Mouse (Mus musculus) erythroblast, embryonic 14.5 days (primary cell): ENCODE measurements around the gene Clcn7. TPM values are rescaled to one million over a fixed set of nuclear protein-coding genes. Genes with fewer than 3 reads are reported as not detected.
A peak's percentile ranks its signal among the peaks of the same experiment; 100 is the strongest.

Experiments
- H3K27me3 ChIP-seq: 2 replicates; pipeline ENCODE4 v1.6.1; 2012; ENCODE audit warnings: inconsistent platforms; ENCODE audit not compliant: control insufficient read depth
- H3K36me3 ChIP-seq: 2 replicates; pipeline ENCODE4 v1.6.1; 2012; ENCODE audit warnings: mild to moderate bottlenecking, inconsistent platforms; ENCODE audit not compliant: control insufficient read depth
- H3K4me1 ChIP-seq: 2 replicates; pipeline ENCODE4 v1.6.1; 2012; ENCODE audit warnings: inconsistent platforms; ENCODE audit not compliant: control insufficient read depth
- H3K4me3 ChIP-seq: replicated peaks from 2 replicates; pipeline ENCODE3; 2012; ENCODE audit warnings: moderate library complexity, mild to moderate bottlenecking, inconsistent platforms
- H3K9me3 ChIP-seq: 2 replicates; pipeline ENCODE4 v1.6.1; 2012; ENCODE audit warnings: low read length, inconsistent platforms, mixed read lengths; ENCODE audit not compliant: control insufficient read depth
- GATA1 ChIP-seq: IDR thresholded peaks from 2 replicates; pipeline ENCODE4 v1.6.1; 2012; ENCODE audit warnings: low read length, inconsistent platforms, mixed read lengths
- TAL1 ChIP-seq: IDR thresholded peaks from 3 replicates; pipeline ENCODE4 v1.6.1; 2012; ENCODE audit warnings: low read length, inconsistent platforms, mixed read lengths
- polyA plus RNA-seq: library from polyadenylated mRNA; stranded (reverse); fragments of >175 nt; gene quantifications from 2 replicates; pipeline ENCODE4 v1.2.3, GENCODE M21; 2012

Clcn7 gene
- polyA plus RNA-seq, 1 experiment = 2.0 TPM

DNA sequence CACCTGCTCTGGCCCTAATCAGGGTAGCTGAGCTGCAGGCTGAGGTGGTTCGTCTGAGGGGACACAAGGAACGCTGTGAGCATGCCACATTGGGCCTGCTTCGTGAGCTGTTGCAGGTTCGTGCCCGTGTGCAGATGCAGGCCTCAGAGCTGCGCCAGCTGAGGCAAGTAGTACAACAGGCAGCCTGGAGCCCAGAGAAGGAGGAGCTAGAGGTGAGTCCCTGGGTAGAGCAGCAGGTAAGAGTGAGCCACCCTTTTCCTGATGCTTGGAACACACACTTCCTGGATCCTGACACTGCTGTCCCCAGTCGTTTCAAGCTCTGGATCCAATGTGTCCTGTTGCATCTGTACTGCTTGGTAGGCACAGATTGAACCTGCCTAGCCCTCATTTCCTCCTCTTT lies 30.2 kb downstream of the Clcn7 start:
- TF ChIP-seq GATA1 = no peak
- TF ChIP-seq TAL1 = no peak
- H3K4me3 ChIP-seq = no peak overlapping the region
- H3K9me3 ChIP-seq = no peaks in the 10 kb centered on the region
- H3K36me3 ChIP-seq = peaks cover 33% of the 10 kb centered on the region
- H3K27me3 ChIP-seq = 0 out of 2 replicates have a peak, but pooled peaks cover 2% of the 10 kb centered on the region
- peaks cover 2% of the 10 kb centered on the region; the same call in 1 of the 2 replicates for H3K4me1 ChIP-seq

DNA sequence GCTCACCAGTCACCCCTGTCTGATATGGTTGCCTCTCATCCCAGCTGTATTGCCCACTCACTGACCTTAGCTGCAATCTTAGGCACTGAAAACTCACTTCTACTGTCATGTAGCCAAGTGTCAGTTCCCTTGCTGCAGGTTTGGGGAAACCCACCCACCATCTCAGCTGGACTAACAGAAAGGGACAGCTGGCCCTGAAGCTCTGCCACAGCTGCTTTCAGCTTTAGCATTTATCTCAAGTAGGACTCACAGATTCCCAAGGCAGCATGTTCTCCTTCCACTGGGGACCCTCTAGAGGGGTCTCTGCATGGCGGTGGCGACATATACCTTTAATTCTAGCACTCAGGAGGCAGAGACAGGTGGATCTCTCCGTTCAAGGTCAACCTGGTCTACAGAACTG lies 31.6 kb downstream of the Clcn7 start:
- Histone ChIP-seq H3K4me3 (no peak overlapping the region), H3K4me1 (peaks cover 2% of the 10 kb centered on the region; the same call in 1 of the 2 replicates), H3K36me3 (peaks cover 22% of the 10 kb centered on the region), H3K27me3 (0 out of 2 replicates have a peak, but pooled peaks cover 2% of the 10 kb centered on the region), H3K9me3 (no peaks in the 10 kb centered on the region)
- TF ChIP-seq GATA1 (no peak), TAL1 (no peak)

DNA sequence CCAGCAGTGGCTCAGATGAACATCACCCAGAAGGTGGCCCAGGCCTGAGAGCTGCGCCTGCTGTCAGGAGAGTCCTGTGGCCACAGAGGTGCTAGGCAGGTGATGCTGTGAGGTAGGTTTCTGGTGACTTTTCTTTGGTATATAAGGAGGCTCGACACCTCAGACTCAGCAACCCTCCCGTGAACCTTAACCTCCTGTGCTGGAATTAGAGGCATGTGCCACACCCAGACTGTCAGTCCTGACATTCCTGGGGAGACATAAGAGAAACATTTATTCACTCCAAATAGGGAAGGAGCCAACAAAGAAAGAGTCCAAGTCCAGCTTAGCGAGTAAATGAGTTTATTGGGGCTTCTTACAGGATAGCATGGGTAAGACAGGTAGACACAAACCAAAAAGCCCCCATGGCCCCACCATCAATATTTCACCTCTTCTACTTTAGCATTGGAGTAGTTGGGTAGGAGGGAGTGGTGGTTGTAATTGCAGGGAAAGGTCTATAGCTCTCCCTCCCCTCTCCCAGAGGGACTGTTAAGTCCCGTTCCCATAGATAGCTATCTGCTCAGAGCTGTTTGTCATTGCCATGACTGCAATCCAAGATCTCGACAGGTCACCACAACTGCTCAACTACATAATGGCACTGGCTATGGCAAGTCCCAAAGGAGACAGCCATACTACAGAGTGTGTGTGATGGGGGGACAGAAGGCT lies 32.9 kb downstream of the Clcn7 start:
- peaks cover 2% of the 10 kb centered on the region; the same call in 1 of the 2 replicates for H3K4me1 ChIP-seq
- peaks cover 9% of the 10 kb centered on the region for H3K36me3 ChIP-seq
- no peaks in the 10 kb centered on the region for H3K9me3 ChIP-seq
- H3K27me3 ChIP-seq = 0 out of 2 replicates have a peak, but pooled peaks cover 2% of the 10 kb centered on the region
- TF ChIP-seq TAL1 (no peak), GATA1 (no peak)
- no peak overlapping the region for H3K4me3 ChIP-seq

DNA sequence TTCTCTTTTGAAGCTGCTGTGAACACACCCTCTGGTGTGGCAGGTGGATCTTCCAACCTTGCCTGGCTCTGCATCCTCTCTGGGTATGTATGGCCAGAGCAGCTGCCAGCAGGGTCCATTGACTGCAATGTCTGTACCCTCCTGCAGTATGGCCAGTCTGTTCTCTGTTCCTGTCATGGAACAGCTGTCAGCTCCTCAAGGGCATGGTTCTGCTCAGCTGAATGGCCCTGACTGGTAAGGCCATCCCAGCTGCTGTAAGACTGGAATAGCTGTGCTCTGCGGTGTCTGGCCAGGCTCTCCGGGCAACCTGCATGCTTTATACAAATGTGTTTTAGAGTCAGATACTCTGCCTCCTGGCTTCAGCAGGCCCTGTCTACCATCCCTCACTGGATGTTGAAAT lies 36.5 kb downstream of the Clcn7 start:
- H3K4me3 ChIP-seq = no peak overlapping the region
- peaks cover 5% of the 10 kb centered on the region; the same call in 1 of the 2 replicates for H3K27me3 ChIP-seq
- H3K36me3 ChIP-seq = no peaks in the 10 kb centered on the region
- H3K4me1 ChIP-seq = no peaks in the 10 kb centered on the region
- TF ChIP-seq GATA1 (no peak), TAL1 (no peak)
- H3K9me3 ChIP-seq = no peaks in the 10 kb centered on the region

DNA sequence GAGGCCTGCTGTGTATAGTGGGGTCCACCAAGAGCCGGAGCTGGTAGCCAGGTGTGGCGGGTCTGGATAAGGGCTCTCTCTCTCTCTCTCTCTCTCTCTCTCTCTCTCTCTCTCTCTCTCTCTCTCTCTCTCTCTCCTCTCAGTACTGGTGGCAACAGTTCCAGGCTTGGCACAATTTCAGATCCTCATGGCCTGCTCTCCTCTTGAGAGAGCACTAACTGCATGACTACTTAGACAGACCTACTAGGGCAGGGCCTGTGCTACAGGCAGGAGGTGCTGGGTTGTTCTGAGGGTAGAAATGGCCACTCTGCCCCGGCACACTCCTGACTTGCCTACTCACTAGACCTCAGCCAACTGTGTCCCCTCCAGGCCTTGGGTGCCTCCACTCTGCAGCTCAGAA lies 39.4 kb downstream of the Clcn7 start:
- H3K27me3 ChIP-seq = peaks cover 3% of the 10 kb centered on the region
- peaks cover 12% of the 10 kb centered on the region for H3K4me1 ChIP-seq

DNA sequence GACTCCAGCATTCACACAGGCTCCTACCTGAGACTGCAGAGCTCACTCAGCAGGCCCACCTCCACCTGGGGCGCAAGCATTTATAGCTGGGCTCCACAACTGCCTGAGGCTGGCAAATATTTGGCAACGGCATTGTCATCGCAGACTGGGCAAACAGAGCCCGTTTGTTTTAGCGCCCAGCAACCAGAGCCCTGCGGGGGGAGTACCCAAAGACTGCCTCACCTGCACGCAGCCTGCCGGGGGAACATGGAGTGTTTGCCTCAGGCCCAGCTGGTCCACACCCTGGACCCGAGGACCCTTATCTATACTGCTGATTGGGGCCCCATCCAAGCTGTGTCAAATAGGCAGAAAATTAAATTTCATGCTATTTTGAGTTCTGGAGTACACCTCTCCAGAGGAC lies 42.2 kb downstream of the Clcn7 start, which contains the start of gene Gm38655:
TSS of gene Gm38655 (minus strand) at position 61 of the 400 bp plus-strand sequence.
- Histone ChIP-seq H3K36me3 (no peaks in the 10 kb centered on the region), H3K27me3 (peaks cover 11% of the 10 kb centered on the region), H3K4me3 (no peak within 1 kb of the TSS), H3K9me3 (no peaks in the 10 kb centered on the region), H3K4me1 (peaks cover 12% of the 10 kb centered on the region)
- no peak for TF ChIP-seq GATA1
- no peak for TF ChIP-seq TAL1

More for the DNA sequence above, 39.4 kb downstream of the Clcn7 start:
- H3K36me3 ChIP-seq = no peaks in the 10 kb centered on the region
- H3K9me3 ChIP-seq = no peaks in the 10 kb centered on the region
- no peak overlapping the region for H3K4me3 ChIP-seq
- TF ChIP-seq GATA1 (no peak), TAL1 (no peak)

DNA sequence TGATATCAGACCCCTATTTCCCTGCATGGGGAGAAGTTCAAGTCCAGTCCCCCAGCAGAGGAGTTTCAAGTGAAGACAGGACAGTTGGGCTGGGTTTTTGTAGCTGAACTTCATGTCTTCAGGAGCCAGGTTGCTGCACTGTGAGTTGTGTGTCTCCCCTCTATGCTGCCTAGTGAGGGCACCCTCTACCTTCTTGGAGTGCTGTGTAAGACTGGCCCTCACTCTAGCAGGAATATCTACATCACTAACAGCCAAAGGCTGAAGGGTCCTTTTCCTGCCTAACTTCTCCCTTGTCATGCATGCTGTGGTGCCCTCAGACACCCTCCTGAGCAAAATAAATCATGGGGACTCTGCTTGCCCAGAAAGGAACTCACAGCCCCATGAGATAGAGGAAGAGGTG lies 50.0 kb downstream of the Clcn7 start:
- Histone ChIP-seq H3K9me3 (no peaks in the 10 kb centered on the region), H3K4me3 (peak overlapping the region; percentile 77), H3K27me3 (peaks cover 20% of the 10 kb centered on the region), H3K36me3 (peaks cover 6% of the 10 kb centered on the region), H3K4me1 (peaks cover 54% of the 10 kb centered on the region)
- no peak for TF ChIP-seq TAL1
- no peak for TF ChIP-seq GATA1

DNA sequence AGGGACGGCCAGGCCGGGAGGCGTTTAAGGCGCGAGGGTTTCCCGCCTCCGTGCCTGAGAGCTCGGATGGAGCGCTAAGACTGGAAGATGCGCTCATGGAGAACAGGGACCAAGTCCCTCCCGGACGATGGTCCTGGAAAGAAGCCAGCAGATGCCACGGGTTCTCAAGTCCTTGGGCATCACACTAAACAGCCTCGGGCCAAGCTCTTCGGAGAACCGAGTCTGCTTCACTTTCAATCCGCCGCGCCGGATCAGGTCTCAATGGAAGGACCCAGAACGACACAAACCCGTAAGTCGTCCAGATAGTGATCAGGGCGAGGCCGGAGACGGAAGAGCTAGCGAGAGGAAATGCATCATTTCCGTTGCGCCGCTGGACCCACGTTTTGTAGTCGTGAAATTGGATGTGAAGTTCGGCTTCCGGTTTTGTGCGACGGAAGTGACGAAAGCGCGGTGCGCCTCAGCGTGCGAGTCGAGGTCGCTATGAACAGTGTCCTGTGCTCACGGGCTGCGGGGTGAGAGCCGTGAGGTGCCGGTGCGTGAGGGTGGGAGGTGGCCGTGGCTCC lies 51.0 kb downstream of the Clcn7 start, which contains the start of gene BC003965:
TSS of gene BC003965 (plus strand) at position 426 of the 563 bp plus-strand sequence.
- no peak for TF ChIP-seq TAL1
- peak; percentile 62 for TF ChIP-seq GATA1
- Histone ChIP-seq H3K27me3 (peaks cover 25% of the 10 kb centered on the region), H3K4me1 (peaks cover 62% of the 10 kb centered on the region), H3K4me3 (peak within 1 kb of the TSS; percentile 77), H3K36me3 (peaks cover 6% of the 10 kb centered on the region), H3K9me3 (no peaks in the 10 kb centered on the region)

DNA sequence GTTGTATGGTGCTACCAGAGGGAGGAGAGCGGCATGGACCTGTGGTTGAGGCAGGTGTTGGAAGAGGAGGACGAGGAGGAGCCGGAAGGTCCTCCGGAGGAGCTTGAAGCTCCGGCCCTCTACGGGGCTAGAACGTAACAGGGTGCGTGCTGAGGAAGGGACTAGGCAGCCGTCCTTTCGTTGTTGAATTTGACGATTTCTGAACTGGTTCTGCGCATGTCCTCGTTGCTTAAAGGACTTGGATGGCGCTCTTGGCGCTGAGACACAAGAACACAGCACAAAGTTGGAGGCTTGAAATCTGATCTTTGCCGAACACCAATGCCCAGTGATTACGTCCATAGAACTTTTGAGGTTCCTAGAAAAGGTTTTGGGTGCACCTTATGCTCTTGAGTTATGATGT lies 51.8 kb downstream of the Clcn7 start:
- TF ChIP-seq TAL1 = no peak
- Histone ChIP-seq H3K9me3 (no peaks in the 10 kb centered on the region), H3K4me3 (peak overlapping the region; percentile 77), H3K27me3 (peaks cover 25% of the 10 kb centered on the region), H3K36me3 (peaks cover 6% of the 10 kb centered on the region), H3K4me1 (peaks cover 67% of the 10 kb centered on the region)
